Mouse (Mus musculus): ENCODE data around the gene Bmpr1b. TPM values are rescaled to one million over a fixed set of nuclear protein-coding genes. Genes with fewer than 3 reads are reported as not detected.
"Not testable (repeated sequence)": the region's sequence is repeated elsewhere in the genome, so short reads cannot be mapped to it uniquely, and the experiment has no call there.

The Bmpr1b gene
- polyA plus RNA-seq (2015; fragmentation: Nextera tagmentation; extraction: Ambion mirVana) = 0.09 TPM in 2 replicates

GRCm38 (mm10) chr3:142168863-142169521 lies at the start of gene Bmpr1b:
Bmpr1b (minus strand) TSS chr3:142169425.
- Histone ChIP-seq H3K27me3 (ENCODE audit: control insufficient read depth, insufficient read depth, low read depth, low read length) (peaks cover 18% of the 10 kb centered on the region), H3K4me1 (ENCODE audit: control insufficient read depth, low read depth, low read length) (no peaks in the 10 kb centered on the region), H3K9me3 (replicated peaks; ENCODE audit: control insufficient read depth, low read length) (no peaks in the 10 kb centered on the region), H3K4me2 (ENCODE audit: low read depth, low read length) (peak within 1 kb of the TSS; percentile 58), H3K4me3 (ENCODE audit: low read depth, low read length) (peak within 1 kb of the TSS; percentile 34), H3K9ac (ENCODE audit: low read depth, low read length) (no peak within 1 kb of the TSS), H3K27ac (ENCODE audit: low read length) (no peak within 1 kb of the TSS), H3K36me3 (ENCODE audit: control insufficient read depth, insufficient read depth) (no peaks in the 10 kb centered on the region)
- WGBS (ENCODE audit: insufficient replicate concordance) = under 1% methylated on average over 44 of the region's 65 CpGs
- peak; percentile 11; the same call in 1 of the 2 replicates for ATAC-seq (ENCODE audit: low read depth)

DNA sequence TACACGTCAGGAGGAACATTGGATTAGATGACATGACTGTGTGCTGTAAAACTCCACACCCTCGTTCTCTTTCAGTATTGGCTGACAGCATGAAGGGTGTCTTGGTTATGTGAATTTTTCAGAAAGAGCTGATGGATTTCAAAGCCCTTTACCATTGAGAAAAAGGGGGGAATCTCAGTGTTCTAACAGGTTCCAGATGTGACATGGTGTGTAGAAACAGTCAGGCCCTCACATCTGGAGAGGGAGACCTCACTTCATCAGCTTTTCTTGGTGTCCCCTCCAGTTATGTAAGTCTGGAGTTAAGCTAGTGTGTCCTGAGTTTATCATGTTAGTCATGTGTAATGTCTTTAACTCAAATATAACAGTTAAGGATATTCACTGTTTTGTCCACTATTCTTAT lies 43.6 kb upstream of the Bmpr1b start:
- no peaks in the 10 kb centered on the region for H3K36me3 ChIP-seq (ENCODE audit: control insufficient read depth, insufficient read depth)
- 46% methylated on average over 2 of the region's 2 CpGs for WGBS (ENCODE audit: insufficient replicate concordance)
- H3K9ac ChIP-seq (ENCODE audit: low read depth, low read length) = no peak overlapping the region
- H3K4me1 ChIP-seq (ENCODE audit: control insufficient read depth, low read depth, low read length) = no peaks in the 10 kb centered on the region
- no peaks in the 10 kb centered on the region for H3K9me3 ChIP-seq (replicated peaks; ENCODE audit: control insufficient read depth, low read length)
- ATAC-seq (ENCODE audit: low read depth) = no peak
- no peak overlapping the region for H3K27ac ChIP-seq (ENCODE audit: low read length)
- no peak overlapping the region for H3K4me2 ChIP-seq (ENCODE audit: low read depth, low read length)
- H3K27me3 ChIP-seq (ENCODE audit: control insufficient read depth, insufficient read depth, low read depth, low read length) = no peaks in the 10 kb centered on the region
- no peak overlapping the region for H3K4me3 ChIP-seq (ENCODE audit: low read depth, low read length)

- WGBS (ENCODE audit: insufficient replicate concordance) = 56% methylated on average over 3 of the region's 3 CpGs
- Histone ChIP-seq H3K27ac (ENCODE audit: low read length) (no peak overlapping the region), H3K36me3 (ENCODE audit: control insufficient read depth, insufficient read depth) (no peaks in the 10 kb centered on the region), H3K9ac (ENCODE audit: low read depth, low read length) (no peak overlapping the region), H3K27me3 (ENCODE audit: control insufficient read depth, insufficient read depth, low read depth, low read length) (no peaks in the 10 kb centered on the region), H3K4me3 (ENCODE audit: low read depth, low read length) (no peak overlapping the region), H3K4me2 (ENCODE audit: low read depth, low read length) (no peak overlapping the region), H3K4me1 (ENCODE audit: control insufficient read depth, low read depth, low read length) (no peaks in the 10 kb centered on the region), H3K9me3 (replicated peaks; ENCODE audit: control insufficient read depth, low read length) (no peaks in the 10 kb centered on the region)
- ATAC-seq (ENCODE audit: low read depth) = no peak
Measured at GRCm38 (mm10) chr3:142212186-142212585, 43.0 kb upstream of the Bmpr1b start.

DNA sequence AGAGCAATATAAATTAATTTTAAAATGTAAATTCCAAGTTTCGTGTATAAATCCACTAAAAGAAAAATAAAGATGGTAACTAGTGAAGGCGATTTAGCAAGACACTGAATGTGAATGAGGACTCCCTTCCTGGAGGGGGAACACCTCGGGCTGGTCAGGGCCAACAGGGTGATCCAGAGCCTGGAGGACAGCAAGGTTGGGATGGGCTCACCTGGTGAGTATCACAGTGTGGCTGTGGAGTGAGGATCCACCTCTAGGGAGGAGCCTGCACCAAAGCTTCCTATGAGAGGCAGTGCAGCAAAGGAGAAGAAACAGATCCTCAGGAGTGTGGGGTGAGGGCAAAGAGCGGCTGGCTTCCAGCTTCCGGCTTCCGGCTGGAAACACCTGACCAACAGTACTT lies 40.8 kb upstream of the Bmpr1b start:
- Histone ChIP-seq H3K4me1 (ENCODE audit: control insufficient read depth, low read depth, low read length) (no peaks in the 10 kb centered on the region), H3K4me2 (ENCODE audit: low read depth, low read length) (no peak overlapping the region), H3K27ac (ENCODE audit: low read length) (no peak overlapping the region), H3K27me3 (ENCODE audit: control insufficient read depth, insufficient read depth, low read depth, low read length) (no peaks in the 10 kb centered on the region), H3K4me3 (ENCODE audit: low read depth, low read length) (no peak overlapping the region), H3K36me3 (ENCODE audit: control insufficient read depth, insufficient read depth) (no peaks in the 10 kb centered on the region), H3K9ac (ENCODE audit: low read depth, low read length) (no peak overlapping the region), H3K9me3 (replicated peaks; ENCODE audit: control insufficient read depth, low read length) (no peaks in the 10 kb centered on the region)
- WGBS (ENCODE audit: insufficient replicate concordance) = 43% methylated on average over 6 of the region's 6 CpGs
- ATAC-seq (ENCODE audit: low read depth) = no peak

DNA sequence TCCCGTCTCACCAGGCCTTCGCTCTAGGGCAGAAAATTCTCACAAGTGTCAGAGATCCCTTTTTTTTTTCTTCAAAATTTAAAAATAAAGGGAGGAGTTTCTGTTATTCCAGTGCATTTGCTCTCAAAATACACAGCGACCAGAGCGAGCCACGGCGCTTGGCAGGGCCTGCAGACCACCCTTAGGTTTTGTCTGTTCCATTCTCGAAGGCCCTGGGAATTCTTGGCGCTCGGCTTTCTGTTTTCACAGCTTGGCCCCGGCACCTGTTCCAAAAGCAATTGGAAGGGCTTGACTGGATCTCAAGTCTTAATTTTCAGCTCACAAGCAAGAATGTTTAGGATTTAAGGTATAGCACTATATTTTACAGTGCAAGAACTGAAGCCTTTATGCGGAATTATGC lies 39.8 kb upstream of the Bmpr1b start:
- H3K27ac ChIP-seq (ENCODE audit: low read length) = no peak overlapping the region
- no peaks in the 10 kb centered on the region for H3K9me3 ChIP-seq (replicated peaks; ENCODE audit: control insufficient read depth, low read length)
- H3K4me1 ChIP-seq (ENCODE audit: control insufficient read depth, low read depth, low read length) = no peaks in the 10 kb centered on the region
- no peaks in the 10 kb centered on the region for H3K27me3 ChIP-seq (ENCODE audit: control insufficient read depth, insufficient read depth, low read depth, low read length)
- H3K4me3 ChIP-seq (ENCODE audit: low read depth, low read length) = no peak overlapping the region
- H3K36me3 ChIP-seq (ENCODE audit: control insufficient read depth, insufficient read depth) = no peaks in the 10 kb centered on the region
- WGBS (ENCODE audit: insufficient replicate concordance) = 77% methylated on average over 11 of the region's 11 CpGs
- H3K9ac ChIP-seq (ENCODE audit: low read depth, low read length) = no peak overlapping the region
- no peak overlapping the region for H3K4me2 ChIP-seq (ENCODE audit: low read depth, low read length)
- no peak for ATAC-seq (ENCODE audit: low read depth)

DNA sequence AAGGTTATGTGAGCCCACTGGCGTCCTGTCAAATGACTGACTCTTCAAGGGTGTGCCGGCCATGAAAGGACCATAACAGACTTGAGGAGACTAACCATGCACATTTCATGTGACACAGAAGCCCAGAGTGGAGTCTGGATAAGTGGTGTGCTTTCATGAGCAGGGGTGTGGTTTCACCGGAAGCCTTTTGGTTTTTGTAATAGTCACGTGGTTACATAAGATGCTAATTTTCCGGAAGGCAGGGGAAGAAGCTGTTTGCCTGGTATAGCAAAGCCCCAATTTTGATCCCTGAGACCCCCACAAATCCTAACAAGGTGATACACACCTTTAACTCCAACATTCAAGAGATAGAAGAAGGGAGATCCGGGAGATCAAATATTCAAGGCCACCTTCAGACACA lies 38.3 kb upstream of the Bmpr1b start:
- no peak for ATAC-seq (ENCODE audit: low read depth)
- Histone ChIP-seq H3K4me1 (ENCODE audit: control insufficient read depth, low read depth, low read length) (no peaks in the 10 kb centered on the region), H3K27me3 (ENCODE audit: control insufficient read depth, insufficient read depth, low read depth, low read length) (no peaks in the 10 kb centered on the region), H3K36me3 (ENCODE audit: control insufficient read depth, insufficient read depth) (no peaks in the 10 kb centered on the region), H3K4me2 (ENCODE audit: low read depth, low read length) (no peak overlapping the region), H3K4me3 (ENCODE audit: low read depth, low read length) (no peak overlapping the region), H3K27ac (ENCODE audit: low read length) (no peak overlapping the region), H3K9me3 (replicated peaks; ENCODE audit: control insufficient read depth, low read length) (no peaks in the 10 kb centered on the region), H3K9ac (ENCODE audit: low read depth, low read length) (no peak overlapping the region)
- WGBS (ENCODE audit: insufficient replicate concordance) = 62% methylated on average over 6 of the region's 6 CpGs

DNA sequence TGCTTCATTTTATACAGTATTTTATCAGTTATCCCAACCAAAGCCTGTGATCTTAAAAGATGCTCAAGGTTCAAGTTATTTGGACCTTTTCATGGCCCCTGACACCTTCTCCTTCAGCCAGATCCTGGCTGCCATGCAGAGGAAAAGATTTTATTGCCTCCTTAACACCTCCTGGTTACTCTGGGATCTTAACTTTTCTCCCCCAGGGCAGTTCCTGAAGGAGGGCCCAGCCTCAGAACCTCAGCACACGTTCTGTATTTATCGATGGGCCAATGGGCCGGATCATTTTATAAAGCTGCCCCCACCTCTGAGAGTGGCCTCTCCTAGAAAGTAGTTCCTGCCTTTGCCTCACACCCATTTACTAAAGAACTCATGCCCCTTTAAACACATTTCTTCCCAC lies 37.1 kb upstream of the Bmpr1b start:
- Histone ChIP-seq H3K4me1 (ENCODE audit: control insufficient read depth, low read depth, low read length) (no peaks in the 10 kb centered on the region), H3K9me3 (replicated peaks; ENCODE audit: control insufficient read depth, low read length) (no peaks in the 10 kb centered on the region), H3K36me3 (ENCODE audit: control insufficient read depth, insufficient read depth) (no peaks in the 10 kb centered on the region), H3K4me3 (ENCODE audit: low read depth, low read length) (no peak overlapping the region), H3K27ac (ENCODE audit: low read length) (no peak overlapping the region), H3K27me3 (ENCODE audit: control insufficient read depth, insufficient read depth, low read depth, low read length) (no peaks in the 10 kb centered on the region), H3K9ac (ENCODE audit: low read depth, low read length) (no peak overlapping the region), H3K4me2 (ENCODE audit: low read depth, low read length) (no peak overlapping the region)
- WGBS (ENCODE audit: insufficient replicate concordance) = 70% methylated on average over 3 of the region's 3 CpGs
- ATAC-seq (ENCODE audit: low read depth) = no peak

DNA sequence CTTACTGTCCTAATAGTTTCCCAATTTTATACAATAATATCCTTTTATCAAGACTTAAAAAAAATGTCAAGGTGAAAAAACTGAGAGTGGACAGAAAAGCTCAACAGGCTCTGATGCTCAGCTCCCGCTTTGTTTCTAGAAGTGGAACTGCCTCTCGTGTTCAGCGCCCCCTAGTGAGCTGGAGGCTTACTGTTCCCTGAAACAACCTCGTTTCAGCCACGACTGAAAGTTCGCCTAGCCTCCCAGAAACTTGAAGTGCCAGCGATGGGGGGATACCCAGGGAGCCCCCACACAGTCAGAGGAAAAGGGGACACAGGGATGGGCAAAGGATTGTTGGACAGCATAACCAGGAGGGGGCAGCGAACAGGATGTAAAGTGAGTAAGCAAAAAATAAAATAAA lies 26.9 kb upstream of the Bmpr1b start:
- Histone ChIP-seq H3K27ac (ENCODE audit: low read length) (no peak overlapping the region), H3K4me2 (ENCODE audit: low read depth, low read length) (no peak overlapping the region), H3K9ac (ENCODE audit: low read depth, low read length) (no peak overlapping the region), H3K27me3 (ENCODE audit: control insufficient read depth, insufficient read depth, low read depth, low read length) (no peaks in the 10 kb centered on the region), H3K4me1 (ENCODE audit: control insufficient read depth, low read depth, low read length) (no peaks in the 10 kb centered on the region), H3K36me3 (ENCODE audit: control insufficient read depth, insufficient read depth) (no peaks in the 10 kb centered on the region), H3K9me3 (replicated peaks; ENCODE audit: control insufficient read depth, low read length) (0 out of 2 replicates have a peak, but pooled peaks cover 2% of the 10 kb centered on the region), H3K4me3 (ENCODE audit: low read depth, low read length) (no peak overlapping the region)
- ATAC-seq (ENCODE audit: low read depth) = no peak
- 68% methylated on average over 8 of the region's 8 CpGs for WGBS (ENCODE audit: insufficient replicate concordance)

GRCm38 (mm10) chr3:142191627-142192026 lies 22.4 kb upstream of the Bmpr1b start:
- not testable (repeated sequence) for H3K9me3 ChIP-seq (replicated peaks; ENCODE audit: control insufficient read depth, low read length); H3K36me3 ChIP-seq (ENCODE audit: control insufficient read depth, insufficient read depth); H3K4me1 ChIP-seq (ENCODE audit: control insufficient read depth, low read depth, low read length); H3K4me2 ChIP-seq (ENCODE audit: low read depth, low read length); ATAC-seq (ENCODE audit: low read depth); H3K27me3 ChIP-seq (ENCODE audit: control insufficient read depth, insufficient read depth, low read depth, low read length); H3K9ac ChIP-seq (ENCODE audit: low read depth, low read length); H3K4me3 ChIP-seq (ENCODE audit: low read depth, low read length); H3K27ac ChIP-seq (ENCODE audit: low read length)
